Mouse (Mus musculus): Measurements from ENCODE around the gene Ccdc81.

The Ccdc81 gene

DNA sequence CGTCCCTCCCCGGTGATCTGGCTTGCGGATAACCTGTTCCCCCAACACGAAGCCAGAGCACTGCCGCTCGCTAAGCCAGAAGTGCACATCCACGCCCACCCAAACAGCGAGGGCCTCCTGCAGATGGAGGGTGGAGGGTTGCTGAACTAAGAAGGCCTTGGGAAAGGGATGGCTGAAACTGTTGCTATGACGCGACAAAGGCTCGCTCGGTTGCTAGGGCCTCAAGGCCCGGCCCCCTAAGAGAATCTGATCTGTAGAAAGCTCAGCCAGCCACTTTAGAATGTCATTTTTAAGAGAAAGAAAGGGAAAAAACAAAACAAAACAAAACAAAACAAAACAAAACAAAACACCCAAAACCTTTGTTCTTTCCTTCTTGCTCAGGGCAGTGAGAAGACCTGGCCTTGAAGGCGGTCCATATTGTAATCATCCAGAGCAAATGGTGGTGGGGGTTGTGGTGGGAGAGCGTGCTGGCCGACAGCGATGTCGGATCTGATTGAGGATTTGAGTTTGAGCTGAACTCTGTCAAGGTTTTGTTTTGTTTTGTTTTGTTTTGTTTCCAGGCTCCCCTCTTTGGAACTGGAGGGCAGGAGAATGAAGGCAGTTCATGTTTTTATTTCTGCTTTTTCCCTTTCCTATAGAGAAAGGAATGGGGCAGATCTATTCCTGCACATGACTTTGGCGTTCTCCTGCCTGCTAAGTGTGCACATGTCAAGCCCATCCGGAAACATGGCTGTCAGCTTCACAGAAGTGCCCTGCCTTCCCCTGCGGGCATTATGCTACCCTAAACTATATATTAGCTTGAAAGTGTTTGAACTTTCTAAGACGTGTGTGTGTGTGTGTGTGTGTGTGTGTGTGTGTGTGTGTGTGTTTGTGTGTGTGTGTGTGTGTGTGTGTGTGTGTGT, at the start of gene Ccdc81:
Gene Ccdc81, minus strand, starts transcription at position 188 of the 902 bp plus-strand sequence.
- in situ Hi-C loops (cut with MboI; ENCODE audit: low pct_unique_long_range_greater_than_20kb in 1 of 2, low sequenced_read_pairs in 2 of 2, unreplicated experiment in 1 of 2): no loop called here

GRCm38 (mm10) chr7:89949403-89949802, 46.0 kb upstream of the Ccdc81 start:
- in situ Hi-C loops (cut with MboI; ENCODE audit: low pct_unique_long_range_greater_than_20kb in 1 of 2, low sequenced_read_pairs in 2 of 2, unreplicated experiment in 1 of 2): no loop called here

DNA sequence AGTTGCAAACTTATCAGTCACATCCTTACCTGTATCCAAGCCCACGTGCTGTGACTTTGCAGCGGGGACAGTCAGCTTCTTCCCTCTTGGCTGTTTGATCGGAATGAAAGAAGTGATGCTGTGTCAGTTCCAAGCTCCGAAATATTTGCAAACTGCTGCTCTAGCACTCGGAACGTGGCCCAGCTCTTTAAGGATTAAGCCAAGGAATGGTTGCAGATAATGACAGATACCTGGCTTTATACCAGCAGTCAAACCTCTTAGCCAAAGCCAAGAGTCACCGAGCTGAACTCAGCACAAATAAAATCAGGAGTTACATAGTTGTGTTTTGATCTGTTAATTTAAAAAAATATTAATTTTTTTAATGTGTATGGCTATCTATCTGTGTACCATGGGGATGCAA, 44.6 kb upstream of the Ccdc81 start:
- in situ Hi-C loops (cut with MboI; ENCODE audit: low pct_unique_long_range_greater_than_20kb in 1 of 2, low sequenced_read_pairs in 2 of 2, unreplicated experiment in 1 of 2): no loop called here

GRCm38 (mm10) chr7:89940571-89941463, 37.4 kb upstream of the Ccdc81 start, which contains the start of gene Hikeshi:
Hikeshi (minus strand) TSS chr7:89941204.
- in situ Hi-C loops (cut with MboI; ENCODE audit: low pct_unique_long_range_greater_than_20kb in 1 of 2, low sequenced_read_pairs in 2 of 2, unreplicated experiment in 1 of 2): no loop called here

DNA sequence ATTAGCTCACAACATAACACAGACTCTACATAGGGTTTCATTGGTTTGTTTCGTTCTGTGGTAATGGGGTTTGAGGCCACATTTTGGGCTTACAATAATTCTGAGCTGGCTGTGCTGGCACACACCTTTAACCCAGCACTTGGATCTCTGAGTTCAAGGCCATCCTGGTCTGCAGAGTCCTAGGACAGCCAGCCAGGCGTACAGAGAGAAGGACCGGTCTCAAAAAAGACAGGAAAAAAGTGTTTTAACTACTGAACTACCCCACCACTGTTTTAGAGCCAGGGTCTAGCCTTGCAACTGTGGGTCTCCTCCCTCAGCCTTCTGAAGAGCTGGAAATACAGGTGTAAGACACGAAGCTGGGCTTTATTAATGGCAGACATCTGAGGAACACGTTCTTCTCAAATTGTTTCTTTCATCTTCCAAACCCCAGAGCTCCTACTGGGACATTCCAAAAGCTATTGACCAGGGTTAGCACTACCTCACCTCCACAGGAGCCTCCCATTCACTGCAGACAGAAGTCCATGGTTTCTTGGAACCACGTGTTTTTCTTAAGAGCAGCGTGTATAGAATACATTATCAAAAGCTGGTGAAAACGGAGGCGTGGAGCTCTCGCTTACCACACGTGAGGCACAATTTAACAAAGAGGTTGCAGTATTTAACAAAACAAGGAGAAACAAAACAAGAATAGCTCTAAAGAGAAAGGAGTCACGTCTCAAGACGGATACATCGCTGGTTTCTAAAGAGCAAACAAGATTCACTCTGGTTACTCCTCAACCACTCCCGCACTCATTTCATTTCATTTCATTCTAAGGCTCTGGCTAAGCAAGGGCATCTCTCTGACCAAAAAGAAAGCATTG, 36.3 kb upstream of the Ccdc81 start:
- in situ Hi-C loops (cut with MboI; ENCODE audit: low pct_unique_long_range_greater_than_20kb in 1 of 2, low sequenced_read_pairs in 2 of 2, unreplicated experiment in 1 of 2): no loop called here

DNA sequence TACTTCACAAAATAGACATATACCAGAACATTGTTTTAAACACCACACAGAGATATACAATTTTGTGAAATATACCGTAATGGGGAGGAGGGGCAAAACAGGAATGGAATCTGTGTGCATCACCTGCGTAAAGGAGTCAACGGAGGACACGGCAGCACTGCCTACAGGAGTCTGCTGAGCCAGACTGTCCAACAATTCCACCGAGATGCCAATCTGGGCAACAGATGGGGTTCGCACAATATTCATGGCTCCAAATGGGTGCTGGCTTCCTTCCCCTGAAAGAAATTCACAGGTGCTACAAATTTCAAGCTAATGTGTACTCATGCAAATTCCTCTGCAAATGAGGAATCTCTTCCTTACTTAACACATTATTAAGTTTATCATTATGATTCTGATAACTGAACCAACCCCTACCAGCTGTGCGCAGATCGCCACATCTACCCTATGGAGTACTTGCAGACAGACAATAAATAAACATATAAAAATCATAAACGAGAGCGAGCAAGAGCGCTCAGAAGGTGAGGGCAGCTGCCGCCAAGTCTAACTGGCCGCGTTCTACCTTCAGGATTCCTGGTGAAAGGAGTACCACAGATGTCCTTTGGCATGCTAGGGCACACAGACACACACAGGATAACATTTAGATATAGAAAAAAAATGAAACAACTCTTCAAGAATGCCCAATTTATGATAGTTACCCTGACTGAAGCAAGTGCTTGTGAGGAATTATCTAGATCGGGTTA, 20.2 kb upstream of the Ccdc81 start:
- in situ Hi-C loops (cut with MboI; ENCODE audit: low pct_unique_long_range_greater_than_20kb in 1 of 2, low sequenced_read_pairs in 2 of 2, unreplicated experiment in 1 of 2): no loop called here

- in situ Hi-C loops (cut with MboI; ENCODE audit: low pct_unique_long_range_greater_than_20kb in 1 of 2, low sequenced_read_pairs in 2 of 2, unreplicated experiment in 1 of 2): no loop called here
Observed at GRCm38 (mm10) chr7:89917776-89918175, 14.3 kb upstream of the Ccdc81 start.

DNA sequence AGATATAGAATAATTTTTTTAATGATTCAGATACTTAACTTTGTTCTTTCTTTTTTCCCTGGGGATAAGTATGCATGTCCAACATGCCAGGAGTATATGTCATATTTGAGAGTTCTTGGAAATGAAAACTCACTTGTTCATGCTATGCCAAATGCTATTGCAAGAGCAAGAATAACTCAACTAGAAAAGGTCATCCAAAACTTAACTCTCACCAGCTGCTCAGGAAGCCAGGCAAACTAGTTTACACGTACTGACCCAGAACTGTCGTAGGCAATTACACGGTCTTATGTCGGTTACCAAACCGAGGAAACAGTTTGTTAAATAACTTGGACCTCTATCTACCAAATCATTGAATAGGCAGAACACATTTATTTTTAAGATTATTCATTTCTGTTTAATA, 13.3 kb upstream of the Ccdc81 start:
- in situ Hi-C loops (cut with MboI; ENCODE audit: low pct_unique_long_range_greater_than_20kb in 1 of 2, low sequenced_read_pairs in 2 of 2, unreplicated experiment in 1 of 2): no loop called here

- in situ Hi-C loops (cut with MboI; ENCODE audit: low pct_unique_long_range_greater_than_20kb in 1 of 2, low sequenced_read_pairs in 2 of 2, unreplicated experiment in 1 of 2): no loop called here
Observed at GRCm38 (mm10) chr7:89913432-89914158, 10.2 kb upstream of the Ccdc81 start.

DNA sequence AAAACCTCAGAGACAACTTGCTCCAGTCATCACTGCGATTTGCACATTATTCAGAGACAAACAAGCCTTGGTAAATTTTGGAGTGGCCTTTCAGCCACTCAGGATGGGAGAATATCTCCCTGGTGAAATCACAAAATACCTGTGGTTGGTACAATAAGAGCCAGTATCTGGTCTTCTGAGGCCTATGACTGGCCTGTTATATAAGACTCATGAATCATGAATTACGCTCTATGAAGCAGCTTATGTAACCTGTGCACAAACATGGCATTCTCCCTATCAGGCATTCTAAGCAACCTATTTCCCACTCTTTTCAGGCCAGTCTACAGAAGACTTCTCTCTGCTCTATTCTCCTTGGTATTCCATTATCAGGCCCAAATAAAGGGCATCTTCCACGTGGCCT, 8.9 kb upstream of the Ccdc81 start:
- in situ Hi-C loops (cut with MboI; ENCODE audit: low pct_unique_long_range_greater_than_20kb in 1 of 2, low sequenced_read_pairs in 2 of 2, unreplicated experiment in 1 of 2): no loop called here

DNA sequence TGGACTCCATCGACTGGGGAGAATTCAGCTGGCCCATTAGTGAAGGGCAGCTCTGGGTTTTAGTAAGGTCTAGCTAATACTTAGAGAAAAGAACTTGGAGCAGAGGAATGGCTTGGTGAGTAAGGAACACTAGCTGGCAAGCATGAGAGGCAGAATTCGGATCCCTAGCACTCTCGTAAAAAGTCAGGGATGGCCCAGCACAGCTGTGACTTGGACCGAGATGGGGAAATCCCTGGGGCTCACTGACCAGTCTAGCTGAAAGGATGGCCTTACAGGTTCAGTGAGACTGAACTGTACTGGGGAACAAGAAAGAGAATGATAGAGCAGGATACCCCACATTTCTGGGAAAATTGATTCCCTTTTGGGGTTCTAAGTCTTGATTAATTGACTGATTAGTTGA, 6.3 kb upstream of the Ccdc81 start:
- in situ Hi-C loops (cut with MboI; ENCODE audit: low pct_unique_long_range_greater_than_20kb in 1 of 2, low sequenced_read_pairs in 2 of 2, unreplicated experiment in 1 of 2): no loop called here

DNA sequence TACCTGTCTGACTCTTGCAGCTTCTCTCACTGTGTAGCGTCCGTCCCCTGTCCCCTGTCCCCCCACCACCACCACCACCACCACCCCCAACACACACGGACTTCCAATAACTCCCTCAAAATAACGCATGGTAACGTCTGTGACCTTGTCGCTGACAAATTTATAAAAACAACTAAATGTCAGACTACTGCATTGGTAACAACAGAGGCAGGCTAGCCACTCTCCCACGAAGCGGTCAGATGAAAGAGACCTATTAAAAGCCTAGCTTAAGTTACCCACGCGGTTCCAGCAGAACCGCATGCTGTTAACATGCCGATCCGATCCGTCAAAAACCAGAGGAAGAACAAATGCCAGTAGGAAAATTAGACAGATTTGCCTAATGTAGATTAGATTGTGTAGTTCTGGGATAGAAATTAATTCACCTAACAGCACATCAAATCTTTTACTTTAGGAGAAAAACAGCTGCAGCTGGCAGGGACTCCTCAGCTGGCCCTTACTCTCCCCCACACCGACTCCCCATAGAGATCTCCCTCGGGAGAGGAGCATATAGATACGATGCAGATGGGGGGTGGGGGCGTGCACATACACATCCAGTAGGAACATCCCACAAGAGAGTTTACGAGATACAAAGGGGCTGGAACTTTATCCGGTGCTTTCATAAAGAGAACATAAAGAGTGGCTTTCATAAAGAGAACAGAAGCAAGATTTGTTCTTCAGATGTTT, 5.6 kb upstream of the Ccdc81 start:
- in situ Hi-C loops (cut with MboI; ENCODE audit: low pct_unique_long_range_greater_than_20kb in 1 of 2, low sequenced_read_pairs in 2 of 2, unreplicated experiment in 1 of 2): no loop called here

GRCm38 (mm10) chr7:89908421-89908820, 5.0 kb upstream of the Ccdc81 start:
- in situ Hi-C loops (cut with MboI; ENCODE audit: low pct_unique_long_range_greater_than_20kb in 1 of 2, low sequenced_read_pairs in 2 of 2, unreplicated experiment in 1 of 2): no loop called here

- in situ Hi-C loops (cut with MboI; ENCODE audit: low pct_unique_long_range_greater_than_20kb in 1 of 2, low sequenced_read_pairs in 2 of 2, unreplicated experiment in 1 of 2): no loop called here
Observed at GRCm38 (mm10) chr7:89907950-89908349, 4.5 kb upstream of the Ccdc81 start.

GRCm38 (mm10) chr7:89903007-89903406, 422 bp downstream of the Ccdc81 start:
- in situ Hi-C loops (cut with MboI; ENCODE audit: low pct_unique_long_range_greater_than_20kb in 1 of 2, low sequenced_read_pairs in 2 of 2, unreplicated experiment in 1 of 2): no loop called here

DNA sequence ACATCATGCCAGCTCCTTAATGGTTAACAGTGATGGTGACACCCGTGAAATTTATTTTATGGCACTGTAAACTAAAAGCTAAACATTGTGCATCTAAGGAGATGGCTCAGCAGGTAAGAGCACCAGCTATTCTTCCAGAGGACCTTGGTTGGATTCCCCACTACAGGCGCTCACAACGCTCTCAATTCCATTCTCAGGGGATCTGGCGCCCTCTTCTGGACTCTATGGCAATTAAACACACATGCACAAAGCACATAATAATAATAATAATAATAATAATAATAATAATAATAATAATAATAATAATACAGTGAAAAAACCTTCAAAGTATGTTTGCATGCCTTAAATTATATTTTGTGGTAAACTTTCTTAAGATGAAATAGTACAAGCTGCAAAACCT, 11.6 kb downstream of the Ccdc81 start:
- in situ Hi-C loops (cut with MboI; ENCODE audit: low pct_unique_long_range_greater_than_20kb in 1 of 2, low sequenced_read_pairs in 2 of 2, unreplicated experiment in 1 of 2): no loop called here

- in situ Hi-C loops (cut with MboI; ENCODE audit: low pct_unique_long_range_greater_than_20kb in 1 of 2, low sequenced_read_pairs in 2 of 2, unreplicated experiment in 1 of 2): no loop called here
Observed at GRCm38 (mm10) chr7:89891412-89891811, 12.0 kb downstream of the Ccdc81 start.

All from mouse embryonic stem cell (cell line).